Mouse (Mus musculus) spleen, adult 2 months (tissue): ENCODE results near the gene Polr2e. TPM values are rescaled to one million over a fixed set of nuclear protein-coding genes. Genes with fewer than 3 reads are reported as not detected.
A peak's percentile ranks its signal among the peaks of the same experiment; 100 is the strongest.

Experiments
- DNase-seq, 2 experiments: peaks; one replicate each; pipeline versions ENCODE4 v3.0.0 to v3.0.0-alpha.2; 2012 to 2021; ENCODE audit warnings: low spot score in 2 of 2, low read depth in 1 of 2
- H3K27ac ChIP-seq: fragments of 200-500 bp; 2 replicates; pipeline ENCODE4 v1.5.1; 2012; ENCODE audit warnings: low read length, inconsistent platforms; ENCODE audit not compliant: insufficient read depth
- H3K27me3 ChIP-seq: fragments of 200-500 bp; 2 replicates; pipeline ENCODE4 v1.6.1; 2012; ENCODE audit warnings: mild to moderate bottlenecking, moderate library complexity, low read length, inconsistent platforms; ENCODE audit not compliant: control insufficient read depth, insufficient read depth
- H3K36me3 ChIP-seq: fragments of 200-500 bp; 2 replicates; pipeline ENCODE4 v1.6.1; 2012; ENCODE audit warnings: mild to moderate bottlenecking, low read length, inconsistent platforms; ENCODE audit not compliant: control insufficient read depth, insufficient read depth
- H3K4me1 ChIP-seq: fragments of 200-500 bp; 2 replicates; pipeline ENCODE4 v1.6.1; 2011; ENCODE audit warnings: inconsistent platforms; ENCODE audit not compliant: control insufficient read depth, insufficient read depth, insufficient read length
- H3K4me3 ChIP-seq: fragments of 200-500 bp; 2 replicates; pipeline ENCODE4 v1.5.1; 2011; ENCODE audit warnings: mild to moderate bottlenecking, inconsistent platforms; ENCODE audit not compliant: insufficient read depth, insufficient read length; ENCODE audit errors: extremely low read depth
- CTCF ChIP-seq: fragments of 200-500 bp; IDR thresholded peaks from 2 replicates; pipeline ENCODE4 v1.5.1; 2011; ENCODE audit warnings: mild to moderate bottlenecking, inconsistent platforms; ENCODE audit not compliant: insufficient read depth, insufficient read length, insufficient replicate concordance; ENCODE audit errors: extremely low read depth
- POLR2A ChIP-seq: fragments of 200-500 bp; IDR thresholded peaks from 2 replicates; pipeline ENCODE4 v1.6.1; 2011; ENCODE audit warnings: low read depth, low read length, inconsistent platforms
- WGBS: fragments of 180-500 bp; shearing (Covaris S2); methylation state at CpG from one replicate; pipeline ENCODE4 v1.1.7; 2018; 5-methylcytosine and 5-hydroxymethylcytosine counted together
- polyA plus RNA-seq: library from polyadenylated mRNA; depleted of rRNA; stranded (reverse); fragments of >200 nt; gene quantifications from 2 replicates; pipeline ENCODE4 v1.2.3, GENCODE M21; 2012; rRNA removed

The Polr2e gene
- polyA plus RNA-seq, 1 experiment: 139 TPM

DNA sequence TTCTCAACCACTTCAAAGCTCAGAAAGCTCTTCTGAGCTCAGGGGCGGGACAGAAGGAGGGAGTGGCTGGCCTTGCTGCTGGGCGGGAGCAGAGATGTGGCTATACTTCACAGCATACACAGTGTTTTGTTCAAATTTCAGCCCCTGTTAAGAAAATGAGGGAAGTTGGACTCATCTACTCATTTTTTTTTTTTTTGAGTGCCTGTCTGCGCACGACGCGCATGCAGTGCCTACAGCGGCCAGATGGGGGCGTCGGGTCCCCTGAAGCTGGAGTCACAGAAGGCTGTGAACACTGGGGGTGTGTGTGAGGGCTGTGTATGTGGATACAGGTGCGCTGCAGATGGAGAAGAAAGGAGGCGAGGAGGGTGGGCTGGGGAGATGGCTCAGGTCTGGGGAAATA, 52.6 kb downstream of the Polr2e start:
- Histone ChIP-seq H3K27me3 (no peaks in the 10 kb centered on the region), H3K36me3 (peaks cover 9% of the 10 kb centered on the region), H3K4me3 (peak overlapping the region; percentile 22; the same call in 1 of the 2 replicates), H3K4me1 (peaks cover 38% of the 10 kb centered on the region), H3K27ac (peak overlapping the region; percentile 97)
- TF ChIP-seq POLR2A (no peak), CTCF (peak; percentile 86)
- WGBS: under 1% methylated on average over 11 of the region's 11 CpGs
- DNase-seq: peak; percentile 87 to 91

DNA sequence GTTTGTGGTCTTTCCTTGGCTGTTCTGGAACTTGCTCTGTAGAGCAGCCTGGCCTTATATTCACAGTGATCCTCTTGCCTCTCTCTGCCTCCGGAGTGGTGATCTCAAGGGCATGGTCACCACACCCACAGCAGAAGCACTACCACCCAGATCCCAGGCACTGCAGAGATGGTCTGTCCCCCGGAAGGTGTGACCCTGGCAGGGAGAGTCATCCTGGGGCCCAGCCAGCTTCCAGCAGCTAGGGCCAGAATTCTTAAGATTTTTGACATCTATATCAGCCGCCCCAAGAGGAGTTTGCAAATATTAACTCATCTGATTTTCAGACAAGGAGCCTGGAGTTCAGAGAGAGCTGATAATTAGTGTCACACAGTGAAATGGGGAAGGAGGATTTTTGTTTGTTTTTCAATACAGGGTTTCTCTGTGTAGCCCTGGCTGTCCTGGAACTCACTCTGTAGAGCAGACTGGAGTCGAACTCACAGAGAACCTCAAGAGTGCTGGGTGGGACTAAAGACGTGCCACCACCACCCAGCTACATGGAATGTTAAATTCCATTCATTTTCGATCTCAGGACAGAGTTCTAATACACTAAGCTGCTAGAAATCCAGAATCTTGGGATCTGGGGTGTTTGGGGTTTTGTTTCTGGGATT, 53.2 kb downstream of the Polr2e start:
- no peak for DNase-seq
- peak overlapping the region; percentile 95 for H3K27ac ChIP-seq
- H3K4me1 ChIP-seq: peaks cover 38% of the 10 kb centered on the region
- WGBS: 24% methylated on average over 6 of the region's 6 CpGs
- no peak for TF ChIP-seq CTCF
- TF ChIP-seq POLR2A: no peak
- no peak overlapping the region; the same call in 1 of the 2 replicates for H3K4me3 ChIP-seq
- no peaks in the 10 kb centered on the region for H3K27me3 ChIP-seq
- peaks cover 5% of the 10 kb centered on the region for H3K36me3 ChIP-seq

Other genes starting within 250 kb of the Polr2e start
- 1.4 and 1.6 TPM in 2 replicates for gene Prss57, start 248.8 kb downstream of the Polr2e start, polyA plus RNA-seq
- gene Palm, start 246.2 kb downstream of the Polr2e start, polyA plus RNA-seq: 9.2 and 14.6 TPM in 2 replicates
- gene Misp, start 218.8 kb downstream of the Polr2e start, polyA plus RNA-seq: 0.07 and 0.18 TPM in 2 replicates
- gene Ptbp1, start 185.4 kb downstream of the Polr2e start, polyA plus RNA-seq: 251 and 315 TPM in 2 replicates
- 25.6 and 39.2 TPM in 2 replicates for gene Prtn3, start 165.3 kb downstream of the Polr2e start, polyA plus RNA-seq
- gene Plppr3, start 165.2 kb downstream of the Polr2e start, polyA plus RNA-seq: 3.6 and 4.0 TPM in 2 replicates
- gene Elane, start 153.5 kb downstream of the Polr2e start, polyA plus RNA-seq: 33.0 and 61.9 TPM in 2 replicates
- gene Cfd, start 148.9 kb downstream of the Polr2e start, polyA plus RNA-seq: 71.5 and 138 TPM in 2 replicates
- 46.4 and 73.7 TPM in 2 replicates for gene Med16, start 130.9 kb downstream of the Polr2e start, polyA plus RNA-seq
- not detected in 2 replicates for gene Gm26602, start 128.9 kb downstream of the Polr2e start, polyA plus RNA-seq
- gene Kiss1r, start 122.8 kb downstream of the Polr2e start, polyA plus RNA-seq: 5.3 and 6.3 TPM in 2 replicates
- gene R3hdm4, start 118.6 kb downstream of the Polr2e start, polyA plus RNA-seq: 117 and 150 TPM in 2 replicates
- 15.0 and 23.2 TPM in 2 replicates for gene Arid3a, start 112.8 kb downstream of the Polr2e start, polyA plus RNA-seq
- gene Wdr18, start 79.6 kb downstream of the Polr2e start, polyA plus RNA-seq: 41.2 and 51.6 TPM in 2 replicates
- 0.12 and 0.16 TPM in 2 replicates for gene Grin3b, start 69.1 kb downstream of the Polr2e start, polyA plus RNA-seq
- 266 and 371 TPM in 2 replicates for gene Tmem259, start 55.5 kb downstream of the Polr2e start, polyA plus RNA-seq
- 297 and 409 TPM in 2 replicates for gene Cnn2, start 51.2 kb downstream of the Polr2e start, polyA plus RNA-seq
- gene Abca7, start 43.3 kb downstream of the Polr2e start, polyA plus RNA-seq: 50.4 and 64.5 TPM in 2 replicates
- gene Arhgap45, start 23.1 kb downstream of the Polr2e start, polyA plus RNA-seq: 492 and 574 TPM in 2 replicates
- gene Gpx4, start 7.4 kb upstream of the Polr2e start, polyA plus RNA-seq: 238 and 259 TPM in 2 replicates
- gene Sbno2, start 65.8 kb upstream of the Polr2e start, polyA plus RNA-seq: 95.0 and 122 TPM in 2 replicates
- 120 and 144 TPM in 2 replicates for gene Stk11, start 76.0 kb upstream of the Polr2e start, polyA plus RNA-seq
- gene Atp5d, start 98.8 kb upstream of the Polr2e start, polyA plus RNA-seq: 592 and 782 TPM in 2 replicates
- gene Cbarp, start 101.0 kb upstream of the Polr2e start, polyA plus RNA-seq: 11.9 and 13.4 TPM in 2 replicates
- gene Midn, start 108.5 kb upstream of the Polr2e start, polyA plus RNA-seq: 128 and 157 TPM in 2 replicates
- 144 and 151 TPM in 2 replicates for gene Cirbp, start 126.2 kb upstream of the Polr2e start, polyA plus RNA-seq
- gene 1600002K03Rik, start 133.1 kb upstream of the Polr2e start, polyA plus RNA-seq: 10.8 TPM in 2 replicates
- gene Efna2, start 139.7 kb upstream of the Polr2e start, polyA plus RNA-seq: 1.3 and 1.8 TPM in 2 replicates
- gene Mum1, start 186.6 kb upstream of the Polr2e start, polyA plus RNA-seq: 35.1 and 42.8 TPM in 2 replicates
- 314 and 402 TPM in 2 replicates for gene Ndufs7, start 209.3 kb upstream of the Polr2e start, polyA plus RNA-seq
- 19.7 and 23.5 TPM in 2 replicates for gene Gamt, start 221.2 kb upstream of the Polr2e start, polyA plus RNA-seq
- 66.8 and 74.5 TPM in 2 replicates for gene Dazap1, start 221.7 kb upstream of the Polr2e start, polyA plus RNA-seq